Mouse (Mus musculus): ENCODE data around the gene 9930111J21Rik1.
"Not testable (repeated sequence)": the region's sequence is repeated elsewhere in the genome, so short reads cannot be mapped to it uniquely, and the experiment has no call there.

9930111J21Rik1 gene

DNA sequence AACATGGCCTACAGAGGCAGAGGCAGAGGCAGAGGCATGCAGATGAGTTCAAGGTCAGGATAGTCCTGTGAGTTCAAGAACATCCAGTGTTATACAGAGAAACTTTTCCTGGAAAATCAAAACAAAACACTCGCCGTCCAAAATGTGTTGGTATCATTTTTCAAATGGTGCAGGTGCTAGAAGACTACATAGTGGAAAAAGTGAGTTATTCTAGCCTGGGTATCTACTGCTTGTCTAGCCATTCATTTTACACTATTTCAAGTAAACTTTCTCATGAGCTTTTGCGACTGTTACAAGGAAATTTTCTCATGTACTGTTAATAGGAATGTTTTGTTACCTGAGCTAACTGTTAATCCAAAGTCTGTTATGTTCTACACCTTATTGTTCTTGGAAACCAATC, 60.8 kb downstream of the 9930111J21Rik1 start:
- no peak for DNase-seq (ENCODE audit: extremely low spot score)

DNA sequence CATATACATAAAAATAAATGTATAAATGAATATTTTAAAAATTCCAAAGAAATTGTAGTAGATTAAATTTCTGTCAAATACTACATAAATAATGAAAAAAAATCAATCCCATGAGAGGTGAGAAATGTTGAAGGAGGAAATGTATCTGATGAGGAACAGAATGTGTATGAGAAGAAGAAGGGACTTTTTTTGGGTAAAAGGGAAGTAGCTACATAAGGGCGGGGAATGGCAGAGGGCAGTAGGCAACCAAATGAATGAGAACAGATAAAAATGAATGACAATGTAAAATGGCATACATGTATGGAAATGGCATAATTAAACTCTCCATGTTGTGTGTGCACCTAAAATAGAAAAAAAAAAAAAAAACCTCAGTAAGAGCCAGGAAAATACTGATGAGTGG, 65.6 kb downstream of the 9930111J21Rik1 start:
- no peak for DNase-seq (ENCODE audit: extremely low spot score)

DNA sequence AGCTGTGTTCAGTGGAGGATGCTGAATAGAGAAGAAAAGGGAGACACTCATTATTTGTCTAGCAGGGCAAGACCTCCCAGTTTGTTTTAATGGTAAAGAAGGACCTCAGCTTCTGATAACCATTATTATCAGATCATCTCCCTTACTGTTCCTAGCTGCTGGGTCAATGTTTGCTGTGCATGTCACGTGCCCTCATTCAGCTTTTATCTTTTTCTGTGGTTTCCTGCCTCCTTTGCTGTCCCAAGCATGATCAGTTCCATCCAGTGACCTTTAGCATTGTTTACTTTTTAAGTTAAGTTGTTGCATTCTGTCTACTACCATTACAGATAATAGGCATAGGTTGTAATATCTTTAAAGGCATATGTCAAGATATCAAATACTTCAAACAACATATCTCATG, 70.7 kb downstream of the 9930111J21Rik1 start:
- no peak for DNase-seq (ENCODE audit: extremely low spot score)

DNA sequence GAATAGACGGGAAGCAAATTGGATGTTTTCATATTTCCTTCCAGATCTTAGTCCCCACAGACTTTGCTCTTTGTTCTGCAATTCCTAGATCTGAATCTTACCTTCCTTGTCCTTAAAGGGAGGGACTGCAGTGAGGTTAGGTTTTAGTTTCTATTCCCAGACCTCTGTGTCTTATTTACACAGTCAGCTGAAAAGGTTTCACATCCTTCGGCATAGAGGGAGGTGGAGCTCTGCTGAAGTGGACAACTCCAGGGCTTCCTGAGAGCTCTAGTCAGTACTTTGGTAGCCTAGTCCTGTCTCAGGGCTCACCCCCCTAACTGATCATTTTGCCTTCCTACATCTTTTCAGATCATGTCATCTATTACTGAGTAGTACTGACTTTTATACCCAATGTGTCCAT, 77.2 kb downstream of the 9930111J21Rik1 start, which contains the start of gene Gm5431:
Gene Gm5431, minus strand, starts transcription at position 194 of the 400 bp plus-strand sequence.
- no peak for DNase-seq (ENCODE audit: extremely low spot score)

DNA sequence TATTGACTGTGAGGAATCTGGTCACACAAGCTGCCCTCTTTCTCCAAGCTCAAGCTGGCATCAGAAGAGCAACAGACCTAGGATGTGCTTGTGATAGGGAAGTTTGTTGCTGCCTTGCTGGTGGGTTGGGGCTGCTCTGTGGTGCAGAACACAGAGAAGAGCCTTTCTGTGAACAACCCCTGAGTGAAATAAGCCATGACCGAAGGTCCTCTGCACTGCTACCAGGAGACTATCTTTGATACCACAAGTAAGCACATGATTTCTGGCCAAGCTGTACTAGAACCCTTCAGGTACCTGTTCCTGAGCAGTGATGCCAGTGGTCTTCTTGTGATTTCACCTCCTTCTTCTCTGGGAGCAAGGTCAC, 77.6 kb downstream of the 9930111J21Rik1 start:
- not testable (repeated sequence) for DNase-seq (ENCODE audit: extremely low spot score)

DNA sequence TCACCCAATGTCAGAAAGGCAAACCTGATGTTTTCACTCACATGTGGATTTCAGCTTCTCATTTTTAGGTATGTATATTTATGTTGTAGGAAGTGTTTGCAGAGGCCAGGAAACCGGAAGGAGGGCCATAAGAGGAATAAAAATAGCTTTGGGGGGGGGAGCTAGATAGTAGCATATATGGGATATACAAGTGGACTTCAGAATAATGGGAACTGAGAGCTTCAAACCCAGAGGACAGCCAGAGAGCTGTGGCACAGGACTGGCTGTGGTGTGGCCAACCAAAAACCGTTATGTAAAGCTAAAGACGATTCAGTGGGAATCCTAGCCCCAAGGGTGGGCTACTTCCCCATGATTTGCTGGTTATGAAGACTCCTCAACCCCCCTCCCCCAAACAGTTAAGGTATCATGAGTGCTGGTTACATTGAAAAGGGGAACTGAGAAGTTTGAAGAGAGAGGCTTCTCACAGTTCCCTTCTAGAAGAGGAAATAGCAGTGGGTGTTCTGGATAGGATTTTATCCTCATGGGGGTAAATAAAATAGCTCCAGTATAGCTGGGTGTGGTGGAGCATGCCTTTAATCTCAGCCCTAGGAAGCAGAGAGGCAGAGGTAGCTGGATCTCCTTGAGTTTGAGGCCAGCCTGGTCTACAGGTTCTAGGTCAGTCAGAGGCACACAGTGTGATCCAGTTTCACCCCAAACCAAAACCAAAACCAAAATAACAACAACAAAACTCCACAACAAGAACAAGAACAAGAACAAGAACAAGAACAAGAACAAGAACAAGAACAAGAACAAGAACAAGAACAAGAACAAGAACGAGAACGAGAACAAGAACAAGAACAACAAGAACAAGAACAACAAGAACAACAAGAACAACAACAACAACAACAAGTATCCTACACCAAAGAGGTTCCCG, 78.3 kb downstream of the 9930111J21Rik1 start:
- not testable (repeated sequence) for DNase-seq (ENCODE audit: extremely low spot score)

DNA sequence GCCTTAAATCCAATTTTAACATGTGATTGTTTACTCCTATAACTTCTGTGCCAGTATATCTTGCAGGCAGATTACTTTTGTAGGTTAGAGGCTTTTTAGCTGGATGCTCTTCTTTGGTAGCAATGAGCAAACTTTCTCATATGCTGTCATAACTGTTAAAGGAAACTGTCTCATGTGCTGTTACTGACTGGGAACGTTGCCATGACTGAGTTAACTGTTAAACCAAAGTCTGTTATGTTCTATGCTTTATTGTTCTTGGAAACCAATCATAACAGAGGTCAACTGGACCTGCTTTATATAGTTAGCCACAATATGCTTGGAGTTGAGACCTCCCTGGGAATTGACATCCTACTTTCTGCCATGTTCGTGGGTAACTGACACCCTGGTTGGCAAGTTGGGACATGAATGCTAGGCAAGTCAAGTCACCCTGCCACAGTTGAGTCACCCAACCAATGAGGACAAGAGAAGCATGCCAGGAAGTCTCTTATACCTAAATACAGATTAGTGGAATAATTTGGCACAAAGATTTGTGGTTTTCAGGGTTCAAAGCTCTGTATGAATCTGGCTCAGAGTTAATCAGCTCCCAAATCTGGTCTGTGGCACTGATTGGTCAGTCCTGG, 80.3 kb downstream of the 9930111J21Rik1 start:
- DNase-seq (ENCODE audit: extremely low spot score), result no peak

Data from embryo, embryonic 9.5 days (tissue).